Mouse (Mus musculus): Measurements from ENCODE around the gene Kcne2.

Gene Kcne2

DNA sequence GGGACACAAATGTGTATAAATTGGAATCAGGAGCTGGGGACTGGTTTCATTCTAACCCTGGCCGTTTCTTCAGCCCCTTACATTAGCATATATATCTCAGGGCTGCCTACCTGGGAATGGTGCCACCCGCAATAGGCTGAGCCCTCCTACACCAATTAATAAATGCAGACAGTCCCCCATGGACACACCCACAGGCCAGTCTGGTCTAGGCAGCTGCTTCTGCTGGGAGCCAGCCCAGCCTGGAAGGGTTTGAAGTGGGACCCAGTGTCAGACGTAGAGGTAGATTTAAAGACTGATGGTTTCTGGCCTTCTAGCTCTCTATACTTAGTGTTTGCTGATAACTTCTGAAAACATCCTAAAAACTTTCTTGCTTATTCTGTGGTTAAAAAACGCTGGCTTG is 16.9 kb downstream of the Kcne2 start:
- no peak for DNase-seq (ENCODE audit: low read depth, low spot score)

DNA sequence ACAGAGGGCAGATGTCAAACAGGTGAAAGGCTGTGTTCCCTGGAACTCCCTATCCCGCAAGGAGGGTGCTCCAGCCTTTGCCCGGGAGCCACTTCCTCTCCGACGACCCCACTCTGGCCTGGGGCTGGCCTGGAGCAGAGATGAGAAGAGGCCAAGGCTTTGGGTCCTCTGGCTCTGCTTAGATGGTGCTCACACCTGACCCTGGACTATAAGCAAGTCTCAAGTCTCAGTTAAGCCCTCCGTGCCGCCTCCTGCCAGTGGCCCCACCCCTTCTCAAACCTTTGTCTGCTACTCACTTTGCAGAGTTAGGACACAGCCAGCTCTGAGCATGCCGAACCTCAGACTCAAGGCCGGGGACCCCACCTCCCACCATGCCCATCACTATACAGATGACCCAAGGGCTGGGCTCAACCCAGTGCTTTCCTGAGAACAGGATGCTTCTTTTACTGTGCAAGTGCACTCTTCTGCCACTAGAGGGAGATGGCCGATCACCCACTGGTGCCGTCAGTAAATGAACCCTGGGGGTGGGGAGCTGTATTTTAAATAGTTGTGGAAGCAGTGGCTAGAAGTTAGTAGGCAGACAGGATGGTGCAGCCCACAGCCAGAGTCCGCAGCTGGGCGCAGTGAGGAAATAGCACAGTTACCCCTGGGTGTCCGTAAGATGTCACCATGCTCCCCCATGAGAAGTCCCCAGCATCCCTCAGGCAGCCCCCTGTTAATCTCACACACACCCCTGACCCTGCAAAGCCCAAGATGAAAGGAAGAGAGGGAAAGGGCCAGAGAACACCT is 22.0 kb downstream of the Kcne2 start:
- no peak for DNase-seq (ENCODE audit: low read depth, low spot score)

DNA sequence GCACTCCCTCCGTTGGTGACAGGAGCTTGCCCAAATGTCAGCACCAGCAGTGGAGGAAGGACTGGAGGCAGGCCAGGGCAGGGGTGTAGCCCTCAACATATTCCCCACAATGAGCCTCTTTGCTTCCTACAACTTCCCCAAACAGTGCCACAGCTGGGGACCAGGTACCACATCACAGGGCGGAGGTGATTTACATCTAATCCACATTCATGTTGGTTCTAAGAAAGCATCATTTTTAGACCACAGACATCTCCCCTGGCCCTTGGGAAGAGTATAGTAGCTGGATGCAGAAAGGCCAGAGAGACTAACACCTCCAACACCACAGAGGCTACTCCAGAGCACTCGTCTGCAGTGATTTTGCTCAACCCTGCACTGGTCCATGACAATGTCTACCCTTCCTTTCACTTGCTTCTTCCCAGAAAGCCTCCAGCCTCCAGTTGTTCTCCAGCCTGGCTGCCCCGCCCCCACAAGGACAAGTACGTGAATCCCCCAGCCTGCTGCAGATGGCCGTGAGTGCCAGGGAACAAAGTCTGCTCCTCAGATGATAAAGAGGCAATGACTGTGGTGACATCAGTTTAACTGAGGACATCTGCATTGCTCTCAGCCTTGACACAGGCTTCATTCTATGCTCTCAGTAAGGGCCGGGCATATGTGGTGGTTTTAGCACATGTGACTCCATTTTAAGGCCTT is 24.0 kb downstream of the Kcne2 start:
- DNase-seq (ENCODE audit: low read depth, low spot score): no peak

DNA sequence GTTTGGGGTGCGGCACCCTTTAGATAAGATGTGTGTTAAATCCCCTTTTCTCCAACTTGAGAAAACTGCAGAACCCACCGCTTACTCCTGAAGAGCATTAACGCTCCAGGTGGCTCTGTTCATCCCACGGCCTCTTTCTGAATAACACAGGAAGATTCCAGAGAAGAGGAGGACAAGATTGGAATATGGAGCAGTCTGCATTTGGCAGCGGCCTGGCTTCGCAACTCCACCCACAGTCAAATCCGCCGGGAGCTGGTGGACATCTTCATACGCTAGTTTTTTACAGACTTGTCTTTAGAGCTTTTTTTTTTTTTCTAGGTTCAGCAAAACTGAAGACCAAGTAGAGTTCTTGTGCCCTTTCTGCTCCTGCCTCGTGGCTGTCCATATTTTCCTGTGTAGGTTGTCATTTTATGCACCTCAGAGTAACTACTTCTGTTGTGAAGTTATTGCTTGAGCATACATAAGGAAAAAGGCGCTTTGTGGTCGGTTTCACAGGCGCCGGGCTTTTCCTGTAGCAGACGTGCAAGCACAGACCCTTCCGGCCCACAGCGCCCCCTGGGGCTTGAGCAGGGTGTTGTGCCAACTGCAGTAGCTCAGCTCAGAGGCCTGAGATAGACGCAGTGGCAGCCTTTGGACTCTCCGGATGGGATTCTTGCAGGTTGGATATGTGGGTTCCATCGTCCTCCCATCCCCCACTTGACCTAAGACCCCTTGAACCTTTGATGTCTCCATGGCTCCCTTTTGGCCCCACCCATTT is 27.3 kb downstream of the Kcne2 start:
- peak; percentile 76 for DNase-seq (ENCODE audit: low read depth, low spot score)

DNA sequence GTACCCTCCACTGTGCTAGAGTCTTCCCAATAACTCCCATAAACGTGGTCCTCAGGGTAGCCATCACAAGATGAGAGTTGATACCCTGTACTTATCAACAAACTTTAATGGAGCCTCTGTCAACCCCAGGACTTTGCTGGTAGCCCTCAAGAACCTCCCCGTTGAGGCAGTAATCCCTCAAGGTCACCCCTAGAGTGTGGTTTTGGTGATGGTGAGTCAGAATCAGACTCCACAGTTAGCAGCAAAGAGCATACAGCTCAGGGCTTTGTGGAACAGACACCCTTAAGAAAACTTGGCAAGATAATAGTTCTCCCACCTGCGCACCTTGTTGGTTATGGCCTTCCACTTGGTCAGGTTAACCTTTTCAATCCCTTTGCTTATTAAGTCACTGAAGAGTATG is 28.2 kb downstream of the Kcne2 start:
- DNase-seq (ENCODE audit: low read depth, low spot score): no peak

DNA sequence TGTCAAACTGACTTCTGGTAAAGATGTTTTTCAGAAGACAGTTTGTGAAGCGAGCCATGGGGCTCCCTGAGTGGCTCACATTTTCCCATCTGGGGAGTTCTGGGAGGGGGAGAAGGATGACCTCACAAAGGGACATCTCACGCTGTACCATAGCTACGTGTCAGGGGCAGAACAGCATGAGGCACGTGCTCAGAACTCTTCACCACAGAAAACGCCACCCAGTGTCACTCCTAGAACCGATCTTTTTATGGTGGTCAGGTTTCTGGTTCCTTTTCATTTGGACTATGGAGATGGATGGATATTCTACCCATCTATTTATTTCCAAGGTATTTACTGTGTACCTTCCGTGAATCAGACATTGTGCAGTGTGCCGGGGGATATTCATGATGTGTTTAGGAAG is 29.2 kb downstream of the Kcne2 start, which contains the start of gene Fam243:
Fam243 (minus strand) TSS at position 101 of the 400 bp plus-strand sequence.
- no peak for DNase-seq (ENCODE audit: low read depth, low spot score)

DNA sequence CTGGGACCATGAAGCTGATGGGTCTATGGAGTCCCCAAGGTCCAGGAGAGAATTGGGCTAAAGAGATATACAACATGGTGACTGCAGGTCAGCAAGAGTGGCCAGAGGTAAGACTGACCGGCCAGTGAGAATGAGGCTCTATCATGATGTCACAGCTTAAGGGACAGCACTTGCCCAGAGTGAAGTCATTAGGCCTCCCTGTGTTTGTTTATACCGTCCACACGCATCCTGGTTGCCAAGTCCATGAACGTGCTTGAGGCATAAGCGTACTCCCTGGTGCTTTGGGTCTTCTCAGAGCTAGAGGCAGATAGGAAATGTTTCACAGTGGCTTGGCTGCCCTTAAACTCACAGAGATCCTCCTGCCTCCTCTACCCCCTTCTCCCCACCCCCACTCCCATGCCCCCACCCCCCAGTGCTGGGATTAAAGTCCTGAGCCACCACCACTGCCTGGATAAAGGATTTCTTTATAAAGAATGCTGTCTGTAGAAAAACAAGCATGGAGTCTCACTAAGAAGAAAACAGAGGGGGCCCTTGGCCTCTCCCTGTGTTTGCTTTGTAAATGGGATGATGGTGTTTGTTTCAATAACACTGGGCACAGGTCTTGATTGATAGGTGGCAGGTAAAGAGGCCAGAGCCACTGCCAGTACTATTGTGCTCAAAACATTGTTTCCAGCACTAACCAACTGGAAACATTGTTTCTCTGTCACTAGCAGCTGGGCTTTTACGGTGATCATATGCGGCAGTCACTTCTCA is 32.3 kb downstream of the Kcne2 start:
- no peak for DNase-seq (ENCODE audit: low read depth, low spot score)

DNA sequence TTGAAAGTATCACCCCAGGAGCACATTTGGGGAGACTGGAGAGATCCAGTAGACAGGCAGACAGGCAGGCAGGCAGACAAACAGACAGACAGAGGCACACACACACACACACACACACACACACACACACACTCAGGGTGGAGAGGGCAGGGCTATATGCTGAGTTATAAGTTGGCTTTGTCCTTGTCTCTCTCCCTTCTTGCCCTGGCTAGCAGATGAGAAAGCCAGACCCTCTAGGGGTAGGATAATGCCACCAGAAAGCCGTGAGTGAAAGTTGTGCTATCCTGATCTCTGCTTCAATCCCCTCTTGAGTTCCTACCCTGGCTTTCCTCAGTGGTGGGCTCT is 32.8 kb downstream of the Kcne2 start:
- no peak for DNase-seq (ENCODE audit: low read depth, low spot score)

DNA sequence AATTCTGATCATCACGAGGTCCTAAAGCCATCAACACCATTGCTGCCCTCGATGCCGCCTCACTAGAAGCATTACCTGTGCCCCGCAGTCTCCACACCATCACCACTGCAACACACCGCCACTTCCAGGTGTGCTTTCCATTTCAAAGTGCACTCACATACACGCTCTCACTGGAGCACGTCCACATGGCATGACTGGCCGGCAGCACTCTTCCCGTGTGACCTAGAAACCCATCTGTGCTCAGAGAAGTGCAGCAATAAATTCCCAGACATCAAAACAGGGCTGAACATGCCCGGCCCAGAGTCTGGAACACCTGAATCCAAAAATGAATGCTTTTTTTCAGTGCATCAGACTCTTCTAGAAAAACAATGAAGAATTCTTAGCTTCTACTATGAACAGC is 35.7 kb downstream of the Kcne2 start:
- no peak for DNase-seq (ENCODE audit: low read depth, low spot score)

DNA sequence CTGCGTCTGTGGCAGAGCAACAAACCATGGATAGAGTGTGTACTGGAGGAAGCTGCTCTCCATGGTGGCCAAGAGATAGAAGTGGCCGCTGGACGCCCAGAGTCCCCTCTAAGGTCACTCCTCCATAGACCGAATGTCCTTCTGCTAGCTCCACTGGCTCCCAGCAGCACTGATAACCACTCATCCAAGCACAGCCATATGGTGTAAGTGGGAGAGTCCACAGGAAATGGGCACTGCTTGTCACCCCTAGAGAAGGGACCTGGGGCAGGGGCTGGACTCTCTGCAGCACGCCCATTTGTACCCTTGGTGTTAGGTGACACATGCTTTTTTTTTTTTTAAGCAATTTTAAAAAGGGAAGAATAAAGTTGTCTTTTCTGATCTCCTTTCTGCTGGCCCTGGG is 38.8 kb downstream of the Kcne2 start:
- DNase-seq (ENCODE audit: low read depth, low spot score): no peak

DNA sequence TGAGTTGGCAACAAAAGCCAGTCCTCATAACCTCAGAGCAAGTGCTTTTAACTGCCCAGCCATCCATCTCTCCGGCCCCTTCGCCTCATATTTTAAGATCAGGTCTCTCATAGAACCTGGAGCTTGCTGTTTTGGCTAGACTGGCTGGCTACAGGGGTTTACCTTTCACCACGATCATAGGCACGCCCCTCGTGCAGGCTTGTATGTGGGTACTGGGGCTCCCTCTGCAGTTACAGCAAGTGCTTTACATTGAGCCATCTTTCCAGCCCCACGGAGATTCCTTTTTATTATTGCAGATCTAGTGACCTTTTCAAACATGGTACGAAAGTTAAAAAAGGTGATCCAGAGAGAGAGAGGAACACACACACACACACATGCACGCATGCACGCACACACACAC is 42.4 kb downstream of the Kcne2 start:
- DNase-seq (ENCODE audit: low read depth, low spot score): no peak

DNA sequence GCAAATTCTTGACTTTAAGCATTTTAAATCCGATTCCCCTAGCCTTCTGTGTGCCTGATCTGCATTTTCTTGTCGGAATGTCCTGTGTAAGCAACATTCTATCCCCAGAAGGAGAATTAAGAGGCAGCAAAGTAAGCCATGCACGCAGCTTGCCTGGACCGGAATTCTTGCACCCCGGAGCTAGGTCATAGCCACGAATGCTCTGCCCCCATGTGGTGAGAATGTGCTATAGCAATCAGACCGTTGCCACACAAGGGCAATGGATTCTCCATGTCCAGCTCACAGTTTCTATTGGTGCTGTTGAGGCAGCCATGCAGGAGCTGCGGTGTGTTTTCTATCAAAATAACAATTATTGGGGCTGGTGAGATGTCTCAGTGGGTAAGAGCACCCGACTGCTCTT is 44.1 kb downstream of the Kcne2 start:
- DNase-seq (ENCODE audit: low read depth, low spot score): peak; percentile 49

DNA sequence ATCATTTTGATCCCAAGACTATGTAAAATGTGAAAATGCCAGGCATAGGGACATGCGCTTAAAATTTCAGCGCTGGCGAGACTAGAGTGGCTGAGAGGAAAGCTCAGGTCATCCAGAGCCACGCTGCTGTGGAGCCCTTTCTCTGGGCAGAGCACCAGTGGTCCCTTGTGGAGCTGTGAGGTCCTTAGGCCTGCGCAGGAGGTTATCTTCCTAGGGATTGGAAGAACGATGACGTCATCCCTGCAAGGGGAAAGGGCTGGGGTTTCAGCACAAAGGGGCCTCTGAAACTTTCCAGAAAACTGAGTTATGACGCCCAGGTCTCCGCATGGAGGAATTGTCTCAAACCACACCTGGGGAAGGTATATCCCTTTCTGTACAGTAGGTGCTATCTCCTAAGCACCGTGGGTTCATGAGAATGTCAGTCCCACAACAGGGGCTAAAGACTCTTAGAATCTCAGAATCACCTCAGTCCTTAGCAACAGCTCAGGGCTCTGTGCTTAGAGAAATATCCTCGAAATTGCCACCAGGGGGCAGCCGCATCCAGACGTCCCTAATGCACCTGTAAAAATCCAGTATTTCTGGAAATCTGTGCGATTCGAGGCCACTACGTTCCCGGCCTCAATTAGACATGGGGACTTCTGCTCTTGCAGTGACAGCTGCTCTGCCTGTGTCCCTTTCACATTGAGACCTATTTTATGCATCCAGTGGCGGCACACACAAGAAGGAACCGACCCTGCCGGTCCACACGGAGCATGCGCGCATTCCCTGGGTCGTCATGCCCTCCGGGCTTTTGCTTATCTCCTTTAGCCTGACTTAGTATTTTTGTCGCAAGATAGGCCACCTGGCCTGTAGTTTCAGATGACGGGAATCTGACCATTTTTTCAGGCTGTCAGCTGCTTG is 48.7 kb downstream of the Kcne2 start:
- DNase-seq (ENCODE audit: low read depth, low spot score): peak; percentile 50

DNA sequence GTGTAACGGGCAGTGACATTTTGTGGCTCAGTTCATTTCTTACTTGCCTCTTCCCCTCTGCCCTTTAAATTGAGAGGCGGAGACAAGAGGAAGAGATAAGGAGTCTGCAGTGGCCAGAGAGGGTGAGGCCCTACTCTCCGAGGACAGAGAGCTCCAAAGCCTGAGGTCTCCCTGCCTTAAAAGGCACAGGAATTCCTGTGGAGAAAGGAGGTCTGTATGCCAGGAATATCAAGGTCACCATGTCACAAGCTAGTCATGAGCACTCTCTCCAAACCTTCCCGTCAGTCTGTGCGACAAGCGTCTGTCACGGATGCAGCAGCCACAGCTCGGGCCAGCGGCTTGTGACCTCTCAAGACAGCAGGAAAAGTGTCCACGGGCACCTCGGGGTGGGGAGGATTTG is 53.0 kb downstream of the Kcne2 start:
- no peak for DNase-seq (ENCODE audit: low read depth, low spot score)

DNA sequence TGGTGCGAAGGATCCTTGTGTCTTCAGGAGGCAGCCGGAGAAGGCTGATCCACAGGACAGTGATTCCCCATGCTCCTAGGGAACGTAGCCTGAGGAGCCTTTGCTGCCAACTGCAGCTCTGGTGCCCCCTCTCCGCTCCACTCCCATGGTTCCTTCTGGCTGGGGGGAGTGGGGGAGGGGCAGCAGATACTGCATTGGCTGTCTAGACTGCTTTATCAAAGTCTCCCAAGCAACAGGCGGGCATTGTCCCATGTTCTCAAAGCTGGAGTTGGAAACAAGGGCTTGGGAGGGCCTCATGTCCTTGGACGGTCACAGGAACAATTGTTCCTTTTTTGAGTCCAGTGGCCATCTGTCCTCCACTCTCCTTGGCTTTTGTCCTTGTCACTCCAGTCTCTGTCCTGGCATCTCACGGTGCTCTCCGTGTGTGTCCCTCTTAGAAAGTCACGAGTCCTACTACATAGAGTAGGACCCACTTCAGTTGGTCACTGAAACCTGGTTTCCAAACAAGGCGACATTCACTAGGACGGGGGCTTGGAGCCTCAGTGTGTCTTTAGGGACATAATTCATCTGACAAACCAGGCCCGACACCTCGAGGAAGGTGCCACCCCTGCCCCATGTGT is 54.2 kb downstream of the Kcne2 start:
- DNase-seq (ENCODE audit: low read depth, low spot score): no peak
